In genomic region chr11:61674839-61675159, GRCm38 (mm10) we compare ENCODE assay signal across 9 mouse cellular contexts. TPM values are rescaled to one million over a fixed set of nuclear protein-coding genes. Genes with fewer than 3 reads are reported as not detected.
DNase-seq lines count a peak whose midpoint lies in the region; ATAC-seq and TF ChIP-seq lines count a peak whose summit lies in the region.
"Had no signal": no experiment of that assay in that cellular context is flagged by ENCODE, and none has a peak within 500 bp of the region (broad histone marks: within the 10 kb centered on the region; RNA-seq: fewer than 3 reads in every experiment).

No protein-coding gene starts in this region.

- H3K4me2 ChIP-seq in intestine, postnatal 0 days (replicated peaks; ENCODE audit: low read depth): no peak overlapping the region; the same call in 1 of the 2 replicates
- peak overlapping the region; percentile 9; the same call in 1 of the 2 replicates for H3K4me2 ChIP-seq in midbrain, postnatal 0 days (ENCODE audit: low read depth, low read length, poor library complexity, severe bottlenecking)

- peak; percentile 79 for TF ChIP-seq CTCF in intestine, postnatal 0 days (IDR thresholded peaks at IDR 0.05; ENCODE audit: low read depth)
- TF ChIP-seq CTCF in midbrain, postnatal 0 days (IDR thresholded peaks at IDR 0.05): peak; percentile 75

- DNase-seq in adrenal gland, postnatal 14 days: peak; percentile 57
- no peak for DNase-seq in adrenal gland, adult (ENCODE audit: inconsistent age in 2 of 2, low spot score in 1 of 2)
- peak; percentile 45 for DNase-seq in thymus, postnatal 0 days (ENCODE audit: low spot score)
- no peak for DNase-seq in thymus, adult 18-20 months
- peak; percentile 67 for DNase-seq in midbrain, postnatal 0 days (ENCODE audit: low spot score)
- no peak for DNase-seq in urinary bladder, adult 2 months (ENCODE audit: low spot score)
- no peak for DNase-seq in spleen, adult 18-20 months

- H3K4me3 ChIP-seq in intestine, postnatal 0 days (ENCODE audit: low read depth, low read length): no peak overlapping the region
- no peak overlapping the region for H3K4me3 ChIP-seq in midbrain, postnatal 0 days (ENCODE audit: low read depth, low read length)

- peaks cover 27% of the 10 kb centered on the region; the same call in 1 of the 2 replicates for H3K4me1 ChIP-seq in intestine, postnatal 0 days (replicated peaks; ENCODE audit: control insufficient read depth, insufficient read depth, low read length)
- 0 out of 2 replicates have a peak, but pooled peaks cover 5% of the 10 kb centered on the region for H3K4me1 ChIP-seq in midbrain, postnatal 0 days (ENCODE audit: insufficient read depth, low read length)

- peak overlapping the region; percentile 70 for H3K27ac ChIP-seq in intestine, postnatal 0 days (ENCODE audit: low read depth, low read length)
- H3K27ac ChIP-seq in midbrain, postnatal 0 days (ENCODE audit: low read depth, low read length): no peak overlapping the region

- no peaks in the 10 kb centered on the region for H3K36me3 ChIP-seq in intestine, postnatal 0 days (ENCODE audit: control insufficient read depth, insufficient read depth)
- no peaks in the 10 kb centered on the region for H3K36me3 ChIP-seq in midbrain, postnatal 0 days (ENCODE audit: insufficient read depth, low read length)

- no peaks in the 10 kb centered on the region for H3K9me3 ChIP-seq in intestine, postnatal 0 days (ENCODE audit: control insufficient read depth)
- no peaks in the 10 kb centered on the region for H3K9me3 ChIP-seq in midbrain, postnatal 0 days (ENCODE audit: low read length)

- H3K9ac ChIP-seq in intestine, postnatal 0 days (ENCODE audit: low read depth, low read length): no peak overlapping the region; the same call in 1 of the 2 replicates
- H3K9ac ChIP-seq in midbrain, postnatal 0 days (replicated peaks; ENCODE audit: low read length, poor library complexity, severe bottlenecking): no peak overlapping the region

- peak; percentile 66 for ATAC-seq in intestine, postnatal 0 days
- peak; percentile 66 for ATAC-seq in midbrain, postnatal 0 days (ENCODE audit: low FRiP score)

- H3K27me3 ChIP-seq in intestine, postnatal 0 days (replicated peaks; ENCODE audit: control insufficient read depth, insufficient read depth, low read length): no peaks in the 10 kb centered on the region
- H3K27me3 ChIP-seq in midbrain, postnatal 0 days (ENCODE audit: insufficient read depth, low read length): no peaks in the 10 kb centered on the region

- WGBS in intestine, postnatal 0 days: 11% methylated on average over 8 of the region's 8 CpGs
- 5% methylated on average over 8 of the region's 8 CpGs for WGBS in midbrain, postnatal 0 days

RNA-seq across cellular contexts. Expression of gene Fam83g, which starts 9.1 kb away (rescaled TPM):
- total RNA-seq in adrenal gland, postnatal 14 days (2021): 0.85 and 1.1 TPM in 2 replicates
- 5.5 and 5.6 TPM in 2 replicates for polyA plus RNA-seq in thymus, postnatal 0 days (2015; fragmentation: Nextera tagmentation; extraction: Ambion mirVana)
- polyA plus RNA-seq in intestine, postnatal 0 days (2015; fragmentation: Nextera tagmentation; extraction: Ambion mirVana): 20.7 and 21.9 TPM in 2 replicates
- 0.60 TPM in 1 of 2 replicates, not detected in the other for total RNA-seq in midbrain, postnatal 0 days (2014; rRNA removed)
- polyA plus RNA-seq in midbrain, postnatal 0 days (2015; fragmentation: Nextera tagmentation; extraction: Ambion mirVana): 0.06 and 0.16 TPM in 2 replicates
- polyA plus RNA-seq in urinary bladder, adult 2 months (2012; rRNA removed): 6.2 and 6.5 TPM in 2 replicates
- polyA plus RNA-seq: C2C12 had no signal

RNA-seq across cellular contexts. Expression of gene Grap, which starts 21.7 kb away (rescaled TPM):
- total RNA-seq in adrenal gland, postnatal 14 days (2021): 12.3 and 27.0 TPM in 2 replicates
- polyA plus RNA-seq in thymus, postnatal 0 days (2015; fragmentation: Nextera tagmentation; extraction: Ambion mirVana): 59.0 and 88.7 TPM in 2 replicates
- 3.7 and 3.9 TPM in 2 replicates for polyA plus RNA-seq in intestine, postnatal 0 days (2015; fragmentation: Nextera tagmentation; extraction: Ambion mirVana)
- total RNA-seq in midbrain, postnatal 0 days (2014; rRNA removed): 5.1 and 6.6 TPM in 2 replicates
- polyA plus RNA-seq in midbrain, postnatal 0 days (2015; fragmentation: Nextera tagmentation; extraction: Ambion mirVana): 5.8 and 5.9 TPM in 2 replicates
- 5.5 and 6.2 TPM in 2 replicates for polyA plus RNA-seq in urinary bladder, adult 2 months (2012; rRNA removed)

RNA-seq across cellular contexts. Expression of gene Slc5a10, which starts 45.8 kb away (rescaled TPM):
- not detected in 2 replicates for total RNA-seq in adrenal gland, postnatal 14 days (2021)
- polyA plus RNA-seq in thymus, postnatal 0 days (2015; fragmentation: Nextera tagmentation; extraction: Ambion mirVana): 0.10 and 0.32 TPM in 2 replicates
- polyA plus RNA-seq in intestine, postnatal 0 days (2015; fragmentation: Nextera tagmentation; extraction: Ambion mirVana): 0.08 and 0.13 TPM in 2 replicates
- not detected in 2 replicates for total RNA-seq in midbrain, postnatal 0 days (2014; rRNA removed)
- 0.09 and 0.19 TPM in 2 replicates for polyA plus RNA-seq in midbrain, postnatal 0 days (2015; fragmentation: Nextera tagmentation; extraction: Ambion mirVana)
- polyA plus RNA-seq in urinary bladder, adult 2 months (2012; rRNA removed): 0.03 and 0.04 TPM in 2 replicates
- polyA plus RNA-seq: C2C12 had no signal

Comparison
In these comparisons a context has a peak if more than half of its experiments do, and no peak if none do; other contexts are left out.
1. DNase-seq: peak in adrenal gland, postnatal 14 days (single experiment), thymus, postnatal 0 days (single experiment) and midbrain, postnatal 0 days (single experiment); none in adrenal gland, adult (0 of 2), thymus, adult 18-20 months (0 of 2), urinary bladder, adult 2 months (single experiment) and spleen, adult 18-20 months (0 of 2).